Comparison of ENCODE assay signal across 11 mouse cellular contexts in genomic region chr7:112473649-112474435, GRCm38 (mm10). TPM values are rescaled to one million over a fixed set of nuclear protein-coding genes. Genes with fewer than 3 reads are reported as not detected.
DNase-seq lines count a peak whose midpoint lies in the region; ATAC-seq and TF ChIP-seq lines count a peak whose summit lies in the region.
"Had no signal": no experiment of that assay in that cellular context is flagged by ENCODE, and none has a peak within 500 bp of the region (broad histone marks: within the 10 kb centered on the region; RNA-seq: fewer than 3 reads in every experiment).

No protein-coding gene starts in this region.

- no peaks in the 10 kb centered on the region for H3K9me3 ChIP-seq in heart, postnatal 0 days (replicated peaks; ENCODE audit: control insufficient read depth, low read length)
- H3K9me3 ChIP-seq in heart, embryonic 11.5 days (replicated peaks; ENCODE audit: control insufficient read depth, low read length) = no peaks in the 10 kb centered on the region
- H3K9me3 ChIP-seq in embryonic facial prominence, embryonic 12.5 days = no peaks in the 10 kb centered on the region
- H3K9me3 ChIP-seq in intestine, embryonic 16.5 days (ENCODE audit: control insufficient read depth, low read length) = no peaks in the 10 kb centered on the region
- no peaks in the 10 kb centered on the region for H3K9me3 ChIP-seq in midbrain, embryonic 12.5 days

- ATAC-seq in heart, postnatal 0 days (ENCODE audit: insufficient read depth, low read depth) = peak; percentile 45
- ATAC-seq in heart, embryonic 11.5 days (replicated peaks; ENCODE audit: insufficient number of reproducible peaks, low FRiP score, low TSS enrichment) = no peak
- peak; percentile 54; the same call in 1 of the 2 replicates for ATAC-seq in embryonic facial prominence, embryonic 12.5 days (ENCODE audit: insufficient number of reproducible peaks, insufficient read depth, low FRiP score, low TSS enrichment)
- peak; percentile 36; the same call in 1 of the 2 replicates for ATAC-seq in intestine, embryonic 16.5 days
- ATAC-seq in midbrain, embryonic 12.5 days (ENCODE audit: low FRiP score, low read depth) = no peak
- ATAC-seq: inflammation-experienced regulatory T-cells, adult 6 months had no signal

- no peak for TF ChIP-seq EP300 in heart, postnatal 0 days (IDR thresholded peaks at IDR 0.05; ENCODE audit: low read depth)

- no peak overlapping the region for H3K27ac ChIP-seq in heart, postnatal 0 days (ENCODE audit: low read depth)
- H3K27ac ChIP-seq in heart, embryonic 11.5 days (ENCODE audit: low read depth, low read length) = no peak overlapping the region
- H3K27ac ChIP-seq in embryonic facial prominence, embryonic 12.5 days = peak overlapping the region; percentile 85
- peak overlapping the region; percentile 34 for H3K27ac ChIP-seq in intestine, embryonic 16.5 days (ENCODE audit: low read length)
- H3K27ac ChIP-seq in midbrain, embryonic 12.5 days (replicated peaks) = no peak overlapping the region

- DNase-seq in heart, postnatal 0 days (ENCODE audit: low spot score) = no peak
- no peak for DNase-seq in testis, postnatal 10 days (ENCODE audit: low spot score)
- DNase-seq in cerebellum, adult 11-12 months = no peak
- no peak for DNase-seq in left cerebral cortex, adult 9 months (ENCODE audit: low spot score in 2 of 2)

- no peak overlapping the region for H3K9ac ChIP-seq in heart, postnatal 0 days (replicated peaks; ENCODE audit: low read depth, low read length)
- H3K9ac ChIP-seq in heart, embryonic 11.5 days (ENCODE audit: low read depth, low read length) = no peak overlapping the region
- H3K9ac ChIP-seq in embryonic facial prominence, embryonic 12.5 days = 0 out of 2 replicates have a peak overlapping the region, but pooled peaks have one; percentile 7
- H3K9ac ChIP-seq in intestine, embryonic 16.5 days (ENCODE audit: low read depth, low read length) = no peak overlapping the region
- H3K9ac ChIP-seq in midbrain, embryonic 12.5 days (replicated peaks) = 0 out of 2 replicates have a peak overlapping the region, but pooled peaks have one; percentile 20

- H3K4me2 ChIP-seq in heart, postnatal 0 days (ENCODE audit: low read depth, low read length) = no peak overlapping the region
- no peak overlapping the region for H3K4me2 ChIP-seq in heart, embryonic 11.5 days
- 0 out of 2 replicates have a peak overlapping the region, but pooled peaks have one; percentile 1 for H3K4me2 ChIP-seq in embryonic facial prominence, embryonic 12.5 days (replicated peaks)
- H3K4me2 ChIP-seq in intestine, embryonic 16.5 days (ENCODE audit: low read depth, low read length) = no peak overlapping the region
- H3K4me2 ChIP-seq in midbrain, embryonic 12.5 days (replicated peaks) = no peak overlapping the region

- TF ChIP-seq CTCF in heart, postnatal 0 days (IDR thresholded peaks at IDR 0.05; ENCODE audit: low read depth) = 0 out of 2 replicates have a peak, but pooled peaks have one; percentile 12

- peaks cover 30% of the 10 kb centered on the region for H3K4me1 ChIP-seq in heart, postnatal 0 days (ENCODE audit: control insufficient read depth, insufficient read depth)
- H3K4me1 ChIP-seq in heart, embryonic 11.5 days (ENCODE audit: control insufficient read depth, insufficient read depth, low read length) = peaks cover 33% of the 10 kb centered on the region
- H3K4me1 ChIP-seq in embryonic facial prominence, embryonic 12.5 days = peaks cover 44% of the 10 kb centered on the region
- peaks cover 24% of the 10 kb centered on the region for H3K4me1 ChIP-seq in intestine, embryonic 16.5 days (ENCODE audit: control insufficient read depth, insufficient read depth, low read length)
- H3K4me1 ChIP-seq in midbrain, embryonic 12.5 days = peaks cover 25% of the 10 kb centered on the region
- H3K4me1 ChIP-seq: megakaryocyte, embryonic 14.5 days had no signal

- no peak overlapping the region for H3K4me3 ChIP-seq in heart, postnatal 0 days (ENCODE audit: low read depth, low read length)
- H3K4me3 ChIP-seq in heart, embryonic 11.5 days (ENCODE audit: low read depth, low read length) = no peak overlapping the region
- H3K4me3 ChIP-seq in embryonic facial prominence, embryonic 12.5 days = no peak overlapping the region
- H3K4me3 ChIP-seq in intestine, embryonic 16.5 days (ENCODE audit: low read length) = no peak overlapping the region
- no peak overlapping the region for H3K4me3 ChIP-seq in midbrain, embryonic 12.5 days
- H3K4me3 ChIP-seq: megakaryocyte, embryonic 14.5 days had no signal

- 40% methylated on average over 14 of the region's 14 CpGs for WGBS in heart, postnatal 0 days
- WGBS in heart, embryonic 11.5 days (ENCODE audit: insufficient replicate concordance) = 29% methylated on average over 14 of the region's 14 CpGs
- 13% methylated on average over 14 of the region's 14 CpGs for WGBS in embryonic facial prominence, embryonic 12.5 days
- WGBS in intestine, embryonic 16.5 days = 29% methylated on average over 14 of the region's 14 CpGs
- WGBS in midbrain, embryonic 12.5 days = 28% methylated on average over 14 of the region's 14 CpGs

- H3K36me3 ChIP-seq in heart, postnatal 0 days (replicated peaks; ENCODE audit: control insufficient read depth, insufficient read depth, low read length) = no peaks in the 10 kb centered on the region
- no peaks in the 10 kb centered on the region for H3K36me3 ChIP-seq in heart, embryonic 11.5 days (ENCODE audit: control insufficient read depth, insufficient read depth, low read length)
- H3K36me3 ChIP-seq in embryonic facial prominence, embryonic 12.5 days = no peaks in the 10 kb centered on the region
- no peaks in the 10 kb centered on the region for H3K36me3 ChIP-seq in intestine, embryonic 16.5 days (ENCODE audit: control insufficient read depth, insufficient read depth, low read length)
- H3K36me3 ChIP-seq in midbrain, embryonic 12.5 days = no peaks in the 10 kb centered on the region
- H3K36me3 ChIP-seq: G1E had no signal

- H3K27me3 ChIP-seq in heart, postnatal 0 days (ENCODE audit: control insufficient read depth, insufficient read depth, low read length) = no peaks in the 10 kb centered on the region
- H3K27me3 ChIP-seq in heart, embryonic 11.5 days (ENCODE audit: control insufficient read depth, insufficient read depth, low read length) = no peaks in the 10 kb centered on the region
- no peaks in the 10 kb centered on the region for H3K27me3 ChIP-seq in embryonic facial prominence, embryonic 12.5 days
- no peaks in the 10 kb centered on the region for H3K27me3 ChIP-seq in intestine, embryonic 16.5 days (replicated peaks; ENCODE audit: control insufficient read depth, insufficient read depth, low read length)
- H3K27me3 ChIP-seq in midbrain, embryonic 12.5 days = peaks cover 11% of the 10 kb centered on the region

RNA-seq across cellular contexts. Expression of gene Parva, which starts 46.5 kb away (rescaled TPM):
- 46.7 and 53.0 TPM in 2 replicates for total RNA-seq in heart, postnatal 0 days (2014; rRNA removed; ENCODE audit: low replicate concordance)
- polyA plus RNA-seq in heart, postnatal 0 days (2015; fragmentation: Nextera tagmentation; extraction: Ambion mirVana) = 39.7 and 41.6 TPM in 2 replicates
- 83.3 and 93.3 TPM in 2 replicates for polyA plus RNA-seq in heart, embryonic 11.5 days (2014; fragmentation: Nextera tagmentation; extraction: Ambion mirVana)
- polyA plus RNA-seq in embryonic facial prominence, embryonic 12.5 days (2016; fragmentation: Nextera tagmentation; extraction: Ambion mirVana) = 98.4 and 112 TPM in 2 replicates
- 78.5 and 80.0 TPM in 2 replicates for polyA plus RNA-seq in intestine, embryonic 16.5 days (2015; fragmentation: Nextera tagmentation; extraction: Ambion mirVana)
- polyA plus RNA-seq in midbrain, embryonic 12.5 days (2016; fragmentation: Nextera tagmentation; extraction: Ambion mirVana) = 54.8 and 55.6 TPM in 2 replicates
- polyA plus RNA-seq: G1E; inflammation-experienced regulatory T-cells, adult 6 months had no signal

Comparison
In these comparisons a context has a peak if more than half of its experiments do, and no peak if none do; other contexts are left out.
1. ATAC-seq: peak in heart, postnatal 0 days (single experiment), embryonic facial prominence, embryonic 12.5 days (single experiment) and intestine, embryonic 16.5 days (single experiment); none in heart, embryonic 11.5 days (single experiment) and midbrain, embryonic 12.5 days (single experiment).
2. H3K27ac ChIP-seq: peak in embryonic facial prominence, embryonic 12.5 days (single experiment) and intestine, embryonic 16.5 days (single experiment); none in heart, postnatal 0 days (single experiment), heart, embryonic 11.5 days (single experiment) and midbrain, embryonic 12.5 days (single experiment).
3. H3K9ac ChIP-seq: peak in embryonic facial prominence, embryonic 12.5 days (single experiment) and midbrain, embryonic 12.5 days (single experiment); none in heart, postnatal 0 days (single experiment), heart, embryonic 11.5 days (single experiment) and intestine, embryonic 16.5 days (single experiment).